Mouse (Mus musculus): ENCODE results near the gene Klf2. TPM values are rescaled to one million over a fixed set of nuclear protein-coding genes. Genes with fewer than 3 reads are reported as not detected.

The Klf2 gene
- polyA plus RNA-seq, 1 experiment from 2014 or later = 8.4 TPM

DNA sequence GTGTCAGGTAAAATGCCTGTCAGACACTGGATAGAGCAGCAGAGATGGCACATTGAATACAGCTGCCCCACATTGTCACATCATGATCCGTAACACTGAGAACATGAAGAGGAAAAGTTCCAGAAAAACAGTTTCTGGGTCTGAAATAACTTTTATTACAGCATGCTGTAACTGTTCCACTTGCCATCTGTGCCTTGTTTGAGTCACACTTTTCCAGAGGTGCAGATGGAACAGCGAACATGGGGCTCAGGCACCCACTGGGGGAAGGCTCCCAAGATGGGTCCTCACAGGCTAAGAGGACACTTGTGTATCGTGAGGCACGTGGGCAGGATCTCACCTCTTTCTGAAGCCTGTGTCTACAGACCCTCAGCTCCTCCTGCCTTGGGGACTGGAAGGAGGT lies 43.9 kb downstream of the Klf2 start:
- Histone ChIP-seq H3K36me3 (peaks cover 27% of the 10 kb centered on the region), H3K9ac (no peak overlapping the region), H3K27me3 (replicated peaks) (no peaks in the 10 kb centered on the region), H3K4me1 (no peaks in the 10 kb centered on the region), H3K4me2 (no peak overlapping the region), H3K4me3 (replicated peaks) (no peak overlapping the region), H3K27ac (no peak overlapping the region), H3K9me3 (no peaks in the 10 kb centered on the region)
- no peak for ATAC-seq (ENCODE audit: insufficient read depth, low FRiP score, low read depth)
- 94% methylated on average over 4 of the region's 4 CpGs for WGBS

DNA sequence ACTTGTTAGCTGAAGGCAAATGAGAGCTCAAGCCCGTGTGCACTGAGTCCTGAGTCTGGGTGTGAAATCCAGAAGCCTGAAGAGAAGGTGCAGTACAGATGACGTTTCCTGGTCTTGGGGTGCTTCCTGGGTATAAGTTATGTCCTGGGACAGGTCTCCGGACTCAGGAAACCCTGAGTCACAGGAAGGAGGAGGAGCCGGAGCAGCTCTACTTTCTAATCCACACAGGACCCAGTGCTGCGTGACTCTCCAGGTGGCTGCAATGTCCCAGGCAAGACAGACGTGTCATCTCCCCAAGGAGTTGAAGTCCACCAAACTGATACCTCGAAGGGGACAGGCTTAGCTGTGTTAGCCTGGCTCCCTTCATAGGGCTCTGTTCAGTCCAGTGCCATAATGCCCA lies 44.6 kb downstream of the Klf2 start:
- H3K9ac ChIP-seq = no peak overlapping the region
- H3K36me3 ChIP-seq = peaks cover 29% of the 10 kb centered on the region
- H3K4me2 ChIP-seq = no peak overlapping the region
- WGBS = 80% methylated on average over 7 of the region's 7 CpGs
- ATAC-seq (ENCODE audit: insufficient read depth, low FRiP score, low read depth) = no peak
- no peaks in the 10 kb centered on the region for H3K9me3 ChIP-seq
- no peak overlapping the region for H3K4me3 ChIP-seq (replicated peaks)
- H3K4me1 ChIP-seq = no peaks in the 10 kb centered on the region
- no peak overlapping the region for H3K27ac ChIP-seq
- no peaks in the 10 kb centered on the region for H3K27me3 ChIP-seq (replicated peaks)

- Histone ChIP-seq H3K36me3 (peaks cover 36% of the 10 kb centered on the region), H3K4me1 (no peaks in the 10 kb centered on the region), H3K27me3 (replicated peaks) (no peaks in the 10 kb centered on the region), H3K4me3 (replicated peaks) (no peak overlapping the region), H3K4me2 (no peak overlapping the region), H3K9ac (no peak overlapping the region), H3K27ac (no peak overlapping the region), H3K9me3 (no peaks in the 10 kb centered on the region)
- WGBS = 91% methylated on average over 2 of the region's 2 CpGs
- ATAC-seq (ENCODE audit: insufficient read depth, low FRiP score, low read depth) = no peak
Observed at GRCm38 (mm10) chr8:72365016-72365415, 46.2 kb downstream of the Klf2 start.

DNA sequence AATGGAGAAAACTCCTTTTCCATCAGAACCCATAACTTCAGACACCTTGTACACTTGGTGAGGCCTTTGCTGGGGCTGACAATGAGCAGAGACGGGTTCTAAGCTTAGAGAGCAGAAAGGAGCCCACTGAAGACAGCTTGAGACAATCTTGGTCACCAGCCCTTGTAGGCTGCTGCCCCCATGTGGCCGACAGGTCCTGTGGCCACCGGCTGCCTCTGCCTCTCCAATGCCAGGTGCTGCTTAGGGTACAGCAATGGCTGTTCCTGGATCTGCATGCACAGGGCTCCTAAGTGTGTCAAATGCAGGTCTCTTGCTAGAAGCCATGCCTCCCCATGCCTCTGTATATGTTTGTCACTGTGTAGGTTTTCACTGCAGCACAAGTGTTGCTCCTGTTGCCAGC lies 47.0 kb downstream of the Klf2 start:
- WGBS = 24% methylated on average over 3 of the region's 3 CpGs
- Histone ChIP-seq H3K27me3 (replicated peaks) (no peaks in the 10 kb centered on the region), H3K4me3 (replicated peaks) (no peak overlapping the region), H3K27ac (no peak overlapping the region), H3K4me1 (no peaks in the 10 kb centered on the region), H3K9ac (no peak overlapping the region), H3K36me3 (peaks cover 44% of the 10 kb centered on the region), H3K9me3 (no peaks in the 10 kb centered on the region), H3K4me2 (no peak overlapping the region)
- ATAC-seq (ENCODE audit: insufficient read depth, low FRiP score, low read depth) = peak; percentile 51; the same call in 1 of the 2 replicates

DNA sequence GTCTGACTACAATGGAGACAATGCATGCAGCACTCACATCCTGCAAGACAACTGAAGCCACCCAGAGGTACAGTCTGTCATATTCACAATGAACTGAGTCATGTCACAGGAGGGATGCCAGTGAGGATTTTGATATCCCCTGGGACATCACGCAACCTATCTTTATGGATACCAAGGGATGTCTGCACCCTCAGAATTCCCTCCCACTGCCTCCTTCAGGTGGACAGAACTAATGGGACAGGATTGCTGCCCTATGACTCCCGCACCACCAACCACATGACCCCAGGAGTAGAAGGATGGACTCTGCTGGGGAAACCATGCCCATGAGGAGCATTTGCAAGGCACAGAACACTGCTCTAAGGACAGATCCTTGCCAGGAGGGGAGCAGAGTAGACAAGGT lies 47.6 kb downstream of the Klf2 start:
- no peaks in the 10 kb centered on the region for H3K9me3 ChIP-seq
- no peak overlapping the region for H3K4me3 ChIP-seq (replicated peaks)
- no peak overlapping the region for H3K27ac ChIP-seq
- no peak overlapping the region for H3K4me2 ChIP-seq
- WGBS = 90% methylated on average over 2 of the region's 2 CpGs
- no peaks in the 10 kb centered on the region for H3K27me3 ChIP-seq (replicated peaks)
- peaks cover 48% of the 10 kb centered on the region for H3K36me3 ChIP-seq
- no peak overlapping the region for H3K9ac ChIP-seq
- ATAC-seq (ENCODE audit: insufficient read depth, low FRiP score, low read depth) = no peak
- H3K4me1 ChIP-seq = no peaks in the 10 kb centered on the region

Other genes starting within 250 kb of the Klf2 start
- 0.06 TPM in 1 of 2 replicates, not detected in the other for gene Olfr373, start 235.9 kb upstream of the Klf2 start, polyA plus RNA-seq (2015; fragmentation: Nextera tagmentation; extraction: Ambion mirVana)
- gene Olfr374, start 212.0 kb upstream of the Klf2 start, polyA plus RNA-seq (2015; fragmentation: Nextera tagmentation; extraction: Ambion mirVana) = 0.01 TPM in 1 of 2 replicates, not detected in the other
- gene Tpm4, start 184.1 kb upstream of the Klf2 start, polyA plus RNA-seq (2015; fragmentation: Nextera tagmentation; extraction: Ambion mirVana) = 591 and 600 TPM in 2 replicates
- 131 and 141 TPM in 2 replicates for gene Rab8a, start 157.8 kb upstream of the Klf2 start, polyA plus RNA-seq (2015; fragmentation: Nextera tagmentation; extraction: Ambion mirVana)
- gene Hsh2d, start 129.4 kb upstream of the Klf2 start, polyA plus RNA-seq (2015; fragmentation: Nextera tagmentation; extraction: Ambion mirVana) = 1.2 and 1.3 TPM in 2 replicates
- 0.19 TPM in 1 of 2 replicates, not detected in the other for gene Cib3, start 106.2 kb upstream of the Klf2 start, polyA plus RNA-seq (2015; fragmentation: Nextera tagmentation; extraction: Ambion mirVana)
- gene Gm11034, start 105.4 kb upstream of the Klf2 start, polyA plus RNA-seq (2015; fragmentation: Nextera tagmentation; extraction: Ambion mirVana) = not detected in 2 replicates
- gene Fam32a, start 99.3 kb upstream of the Klf2 start, polyA plus RNA-seq (2015; fragmentation: Nextera tagmentation; extraction: Ambion mirVana) = 69.2 and 75.8 TPM in 2 replicates
- 96.3 and 96.9 TPM in 2 replicates for gene Ap1m1, start 79.0 kb upstream of the Klf2 start, polyA plus RNA-seq (2015; fragmentation: Nextera tagmentation; extraction: Ambion mirVana)
- 22.1 and 43.6 TPM in 2 replicates for gene Gm10282, start 13.8 kb upstream of the Klf2 start, polyA plus RNA-seq (2015; fragmentation: Nextera tagmentation; extraction: Ambion mirVana)
- 45.1 and 48.3 TPM in 2 replicates for gene Eps15l1, start 102.4 kb downstream of the Klf2 start, polyA plus RNA-seq (2015; fragmentation: Nextera tagmentation; extraction: Ambion mirVana)
- gene Calr3, start 124.8 kb downstream of the Klf2 start, polyA plus RNA-seq (2015; fragmentation: Nextera tagmentation; extraction: Ambion mirVana) = 2.6 and 3.3 TPM in 2 replicates
- gene 1700030K09Rik, start 124.8 kb downstream of the Klf2 start, polyA plus RNA-seq (2015; fragmentation: Nextera tagmentation; extraction: Ambion mirVana) = 13.3 and 14.5 TPM in 2 replicates
- 45.1 and 52.1 TPM in 2 replicates for gene Cherp, start 156.2 kb downstream of the Klf2 start, polyA plus RNA-seq (2015; fragmentation: Nextera tagmentation; extraction: Ambion mirVana)
- gene Slc35e1, start 173.6 kb downstream of the Klf2 start, polyA plus RNA-seq (2015; fragmentation: Nextera tagmentation; extraction: Ambion mirVana) = 21.1 and 24.2 TPM in 2 replicates
- gene Med26, start 229.2 kb downstream of the Klf2 start, polyA plus RNA-seq (2015; fragmentation: Nextera tagmentation; extraction: Ambion mirVana) = 14.4 and 15.6 TPM in 2 replicates

All from stomach, embryonic 15.5 days (tissue).